Mouse (Mus musculus) adrenal gland, adult 10 weeks (tissue): ENCODE measurements around the gene Rab38. TPM values are rescaled to one million over a fixed set of nuclear protein-coding genes. Genes with fewer than 3 reads are reported as not detected.

Experiments used
- polyA plus RNA-seq: library from polyadenylated mRNA; stranded (reverse); fragments of 350-450 nt; fragmentation: Illumina TruSeq; extraction: RNeasy Lipid Tissue Mini Kit (QIAGEN cat#74804); gene quantifications from one replicate; pipeline ENCODE4 v1.2.3, GENCODE M21; 2014; ENCODE audit warnings: low read depth, low replicate concordance

Gene Rab38
- not detected for polyA plus RNA-seq

DNA sequence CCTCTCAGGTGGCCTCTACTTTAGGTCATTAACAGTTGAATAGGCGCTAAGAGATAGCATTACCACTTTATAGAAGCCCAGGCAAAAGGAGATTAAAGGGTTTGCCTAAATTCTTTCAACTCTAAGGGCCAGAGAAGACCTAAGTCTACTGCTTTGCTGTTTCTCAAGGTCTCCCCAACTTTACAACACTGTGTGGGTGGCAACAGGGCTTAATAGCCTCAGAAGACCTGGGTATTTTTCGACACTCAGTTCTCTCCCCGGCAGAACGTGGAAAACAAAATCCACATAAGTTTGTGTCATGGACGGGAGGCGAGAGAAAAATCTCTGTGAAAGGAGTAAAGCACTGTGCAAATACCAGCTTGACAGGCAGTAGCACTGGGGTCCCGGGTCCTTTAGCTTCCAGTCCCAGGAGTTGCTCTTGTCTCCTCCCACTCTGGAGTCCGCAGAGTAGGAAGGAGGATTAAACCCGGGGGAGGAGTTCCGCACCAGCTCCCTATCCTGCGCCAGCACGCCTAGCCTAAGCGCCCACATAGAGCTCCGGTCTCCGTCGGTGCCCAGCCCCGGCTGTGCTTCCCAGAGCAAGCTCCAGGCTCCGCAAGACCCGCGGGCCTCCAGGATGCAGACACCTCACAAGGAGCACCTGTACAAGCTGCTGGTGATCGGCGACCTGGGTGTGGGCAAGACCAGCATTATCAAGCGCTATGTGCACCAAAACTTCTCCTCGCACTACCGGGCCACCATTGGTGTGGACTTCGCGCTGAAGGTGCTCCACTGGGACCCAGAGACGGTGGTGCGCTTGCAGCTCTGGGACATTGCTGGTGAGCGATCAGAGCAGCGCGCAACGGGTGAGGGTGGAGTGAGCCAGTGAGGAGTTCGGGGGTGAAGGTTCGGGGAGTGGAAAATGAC lies at the start of gene Rab38:
TSS of gene Rab38 (plus strand) at position 488 of the 906 bp plus-strand sequence.

Other genes starting within 250 kb of the Rab38 start
- 69.9 TPM for gene Ctsc, start 152.2 kb upstream of the Rab38 start, polyA plus RNA-seq